Mouse (Mus musculus): ENCODE data around the gene Scube1.

The Scube1 gene

GRCm38 (mm10) chr15:83724886-83725269, at the start of gene Scube1:
TSS of gene Scube1 (minus strand) at chr15:83725021.
- peak; percentile 65 for DNase-seq

DNA sequence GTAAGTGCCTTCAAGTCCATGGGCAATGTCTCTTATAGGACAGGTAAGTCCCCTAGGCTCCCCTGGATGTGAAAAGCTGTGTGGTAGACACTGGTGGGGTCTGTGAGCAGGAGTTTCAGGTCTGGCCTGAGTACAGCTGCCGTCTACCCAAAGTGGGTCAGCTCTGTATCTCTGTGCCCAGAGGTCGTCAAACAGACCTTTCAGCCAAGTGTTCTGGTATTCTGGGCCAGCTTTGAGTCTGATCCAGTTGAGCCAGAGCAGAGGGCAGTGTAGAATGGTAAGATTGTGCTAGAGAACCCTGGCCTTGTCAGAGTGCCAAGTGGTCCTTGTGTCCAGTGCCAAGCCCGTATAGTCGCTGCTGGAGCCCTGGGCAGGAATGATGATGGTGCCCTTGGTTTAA, 48.1 kb upstream of the Scube1 start:
- no peak for DNase-seq

GRCm38 (mm10) chr15:83772460-83772859, 47.6 kb upstream of the Scube1 start:
- no peak for DNase-seq

- no peak for DNase-seq
Measured at GRCm38 (mm10) chr15:83771346-83772053, 46.7 kb upstream of the Scube1 start.

DNA sequence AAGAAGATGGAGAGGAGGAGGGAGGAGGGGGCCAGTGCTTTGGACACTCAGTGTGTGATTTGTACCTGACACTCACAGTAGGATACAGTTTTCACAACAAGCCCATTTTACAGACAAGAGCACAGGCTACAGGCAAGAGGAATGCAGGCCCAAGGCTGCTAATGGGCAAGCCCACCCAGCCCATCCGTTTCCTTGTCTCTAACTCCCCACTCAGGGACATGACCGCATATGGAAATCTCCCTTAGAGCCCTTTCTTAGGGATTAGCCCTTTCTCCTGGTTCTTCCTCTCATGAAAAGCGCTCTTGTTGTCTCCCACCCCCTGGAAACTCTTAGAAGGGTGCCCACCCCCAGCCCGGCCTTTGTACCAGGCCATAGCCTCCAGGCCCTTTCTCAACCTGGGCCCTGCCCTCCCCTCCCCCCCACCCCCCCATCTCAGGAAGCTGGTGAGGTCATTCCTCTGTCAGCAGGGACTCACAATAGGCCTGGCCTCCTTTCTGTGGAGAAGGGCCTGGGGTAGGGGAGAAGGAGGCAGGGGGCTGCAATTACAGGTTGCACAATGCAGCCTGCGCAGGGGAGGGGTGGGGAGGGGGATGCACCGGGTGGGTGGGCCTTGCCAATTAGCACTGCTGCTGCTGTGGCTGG, 40.7 kb upstream of the Scube1 start:
- DNase-seq: no peak

DNA sequence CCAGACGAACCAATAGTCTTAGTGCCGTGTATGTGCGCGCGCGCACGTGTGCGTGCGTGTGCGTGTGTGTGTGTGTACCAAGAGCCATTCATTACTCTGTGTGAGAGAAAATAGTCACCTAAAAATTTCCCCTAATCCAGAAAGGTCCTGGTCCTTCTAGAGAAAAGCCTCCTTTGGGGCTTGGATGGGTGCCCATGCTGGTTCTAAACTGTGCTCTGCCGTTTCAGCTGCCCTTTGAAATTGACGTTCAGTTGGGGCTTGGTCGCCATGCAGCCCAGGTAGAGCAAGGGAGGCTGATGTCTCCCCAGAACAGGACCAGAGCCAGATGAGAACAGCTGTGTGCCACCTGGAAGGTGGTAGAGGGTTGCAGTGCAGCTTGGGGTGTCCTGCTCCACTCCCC, 36.7 kb upstream of the Scube1 start:
- no peak for DNase-seq

DNA sequence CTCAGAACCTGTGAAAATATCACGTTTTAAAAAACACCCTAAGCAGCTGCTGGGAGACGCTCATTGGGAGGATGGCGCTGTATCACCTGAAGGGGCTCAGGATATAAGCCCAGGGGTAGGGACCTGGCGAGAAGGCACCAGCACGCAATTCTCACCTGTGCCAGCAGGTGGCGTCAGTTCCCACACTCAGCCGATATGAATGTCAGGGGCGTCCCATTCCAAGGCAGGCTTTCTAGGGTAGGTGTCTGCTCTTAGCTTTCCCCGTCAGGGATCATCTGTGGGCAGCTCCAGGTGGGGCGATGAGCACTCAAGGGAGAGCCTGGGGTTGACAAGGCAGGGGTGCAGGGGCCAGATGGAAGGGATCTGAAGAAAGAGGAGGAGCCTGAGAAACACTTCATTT, 35.9 kb upstream of the Scube1 start:
- peak; percentile 22 for DNase-seq

DNA sequence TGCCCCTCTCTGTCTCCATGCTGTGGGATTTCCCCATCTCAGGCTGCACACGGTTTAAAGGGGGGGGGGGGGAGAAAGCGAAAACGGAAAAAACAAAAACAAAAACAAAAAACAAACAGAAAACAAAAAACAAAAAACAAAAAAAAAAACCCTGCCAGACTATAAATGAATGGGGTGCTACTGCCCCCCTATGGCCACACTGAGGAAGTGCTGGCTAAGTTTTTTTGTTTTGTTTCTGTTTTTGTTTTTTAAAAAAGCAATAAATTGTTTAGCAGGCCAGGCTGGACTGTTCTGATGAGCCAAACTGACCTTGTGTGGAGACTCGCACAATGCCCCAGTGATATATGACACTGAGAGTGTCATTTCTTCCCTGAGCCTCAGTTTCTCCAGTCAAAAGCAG, 34.1 kb upstream of the Scube1 start:
- no peak for DNase-seq

- DNase-seq: peak; percentile 3
Measured at GRCm38 (mm10) chr15:83756742-83757141, 31.9 kb upstream of the Scube1 start.

- DNase-seq: no peak
Measured at GRCm38 (mm10) chr15:83749436-83749835, 24.6 kb upstream of the Scube1 start.

GRCm38 (mm10) chr15:83748986-83749385, 24.2 kb upstream of the Scube1 start:
- DNase-seq: no peak

- DNase-seq: no peak
Measured at GRCm38 (mm10) chr15:83746311-83746710, 21.5 kb upstream of the Scube1 start.

- DNase-seq: no peak
Measured at GRCm38 (mm10) chr15:83742018-83742417, 17.2 kb upstream of the Scube1 start.

- DNase-seq: no peak
Measured at GRCm38 (mm10) chr15:83740676-83741422, 16.0 kb upstream of the Scube1 start.

DNA sequence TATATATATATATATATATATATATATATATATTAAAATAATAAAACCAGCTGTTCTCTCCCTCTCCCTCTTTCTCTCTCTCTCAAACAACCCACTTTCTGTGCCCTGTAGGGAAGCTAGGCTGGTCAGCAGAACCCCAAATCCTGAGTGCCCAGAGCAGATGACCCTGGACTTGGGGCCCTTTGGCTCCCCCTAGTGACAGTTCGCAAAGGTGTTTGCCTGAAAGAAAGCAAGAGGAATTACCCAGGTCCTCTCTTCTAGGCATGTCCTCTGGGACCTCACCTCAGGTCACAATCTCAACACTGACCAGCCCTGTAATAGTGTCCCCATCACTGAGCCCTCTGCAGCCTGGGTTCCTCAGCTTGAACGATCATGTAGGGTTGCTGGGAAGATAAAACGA, 2.8 kb upstream of the Scube1 start:
- DNase-seq: peak; percentile 28

DNA sequence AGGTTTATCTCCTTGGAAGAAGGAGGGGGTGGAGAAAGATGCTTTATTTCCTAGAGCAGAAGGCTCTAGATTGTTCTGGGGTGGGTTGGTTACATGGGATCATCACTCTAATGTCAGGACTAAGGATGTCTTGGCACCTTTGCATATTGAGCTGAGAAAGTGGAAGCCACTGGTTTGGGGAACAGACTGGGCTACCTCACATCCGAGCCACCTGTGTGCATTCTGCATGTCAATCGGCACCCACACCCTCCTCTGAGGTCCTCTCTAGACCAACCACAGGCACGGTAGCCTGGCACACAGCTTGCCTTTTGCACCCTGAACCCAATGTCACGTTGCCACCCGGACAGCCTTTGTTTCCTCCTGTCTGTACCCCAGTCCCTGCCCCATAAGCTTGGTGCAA, 1.9 kb upstream of the Scube1 start:
- no peak for DNase-seq

- no peak for DNase-seq
Measured at GRCm38 (mm10) chr15:83725556-83726200, 857 bp upstream of the Scube1 start.

DNA sequence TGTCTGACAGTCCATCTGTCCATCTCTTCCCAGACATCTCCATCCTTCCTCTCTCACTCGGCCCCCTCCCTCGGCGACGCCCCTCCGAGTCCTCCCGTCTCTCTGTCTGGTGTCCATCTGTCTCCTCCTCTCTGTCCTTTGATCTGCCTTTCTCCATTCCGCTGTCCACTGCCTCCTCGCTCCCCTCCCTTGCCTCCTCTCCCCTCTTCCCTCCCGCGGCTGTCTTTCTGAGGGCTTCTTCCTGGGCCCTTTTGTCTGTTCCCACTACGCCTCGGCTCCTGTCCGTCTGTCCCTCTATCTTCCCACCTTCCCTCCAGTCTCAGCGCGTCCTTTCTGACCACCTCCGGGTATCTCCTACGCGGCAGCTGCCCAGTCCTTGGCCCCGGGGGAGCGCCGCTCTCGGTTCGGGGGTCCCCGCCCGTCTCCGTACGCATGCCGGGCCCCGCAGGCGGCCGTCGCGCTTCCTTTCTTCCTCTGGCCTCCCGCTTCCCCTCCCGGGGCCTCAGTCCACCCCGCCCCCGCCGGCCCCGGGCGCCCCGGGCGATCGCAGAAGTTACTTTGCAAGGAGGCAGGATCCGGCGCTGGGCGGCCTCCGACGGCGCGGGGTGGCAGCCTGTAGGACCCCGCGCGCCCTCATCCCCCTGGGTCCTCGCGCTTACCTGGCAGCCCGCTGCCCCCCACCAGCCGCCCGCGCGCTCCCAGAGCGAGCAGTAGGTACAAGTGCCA, 498 bp downstream of the Scube1 start:
- no peak for DNase-seq

DNA sequence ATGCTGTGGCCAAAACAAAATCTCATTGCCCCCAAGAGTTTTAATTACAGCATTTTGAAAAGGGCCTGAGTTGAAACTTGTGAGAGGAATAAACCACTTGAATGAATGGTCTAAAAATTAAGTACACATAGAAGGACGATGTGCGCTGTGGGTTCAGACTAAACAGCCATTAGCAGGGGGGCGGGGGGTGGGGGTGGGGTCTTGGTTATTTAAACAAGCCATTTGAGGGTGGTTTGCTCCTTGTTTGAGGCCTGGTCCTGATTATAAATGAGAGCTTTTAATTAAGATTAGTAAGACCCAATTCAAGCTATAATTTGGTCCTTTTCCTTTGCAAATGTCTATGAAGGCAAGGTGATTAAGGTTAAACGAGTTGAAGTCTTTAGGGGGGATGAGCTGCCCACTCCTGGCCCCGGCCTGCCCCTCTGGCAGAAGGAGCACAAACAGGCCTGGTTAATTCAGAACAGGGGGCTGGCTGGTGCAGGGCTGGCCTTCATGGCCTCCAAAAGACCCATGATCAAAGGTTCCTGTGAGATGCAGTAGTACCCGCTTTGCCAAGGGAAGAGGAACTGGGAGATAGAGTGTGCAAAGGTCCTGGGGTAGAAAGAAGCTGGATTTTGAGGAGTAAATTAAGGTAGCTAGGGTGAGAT, 9.1 kb downstream of the Scube1 start:
- DNase-seq: no peak

GRCm38 (mm10) chr15:83712798-83713197, 12.0 kb downstream of the Scube1 start:
- DNase-seq: no peak

DNA sequence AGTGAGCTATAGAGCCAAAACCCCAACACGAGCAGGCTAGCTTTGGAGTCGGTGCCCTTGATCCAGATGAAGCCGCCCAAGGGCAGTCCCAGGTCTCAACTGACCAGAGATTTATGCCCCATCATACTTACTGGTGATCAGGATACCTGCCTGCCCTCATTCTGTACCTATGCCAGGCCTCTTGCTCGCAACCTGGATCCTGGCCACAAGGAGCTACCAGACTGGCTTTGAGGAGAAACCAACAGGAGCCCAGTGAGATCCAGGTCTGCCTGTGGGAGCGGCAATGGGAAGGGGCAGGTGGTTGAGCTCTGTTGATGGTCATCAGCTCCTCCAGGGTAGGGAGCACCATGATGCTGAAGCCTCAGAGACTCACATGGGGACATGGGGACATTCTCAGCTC, 12.5 kb downstream of the Scube1 start:
- no peak for DNase-seq
